Mouse (Mus musculus) small intestine, adult 2 months (tissue): Measurements from ENCODE around the gene Spa17.

Experiments
- CTCF ChIP-seq: fragments of 200-500 bp; IDR thresholded peaks from 2 replicates; pipeline ENCODE4 v1.5.1; 2012; ENCODE audit warnings: low read depth, mild to moderate bottlenecking, control low read depth, inconsistent platforms, low read length, moderate library complexity, mixed read lengths; ENCODE audit not compliant: insufficient replicate concordance, insufficient read length; ENCODE audit errors: extremely low read depth
- POLR2A ChIP-seq: fragments of 200-500 bp; IDR thresholded peaks from 2 replicates; pipeline ENCODE4 v1.6.1; 2012; ENCODE audit warnings: low read depth, mild to moderate bottlenecking, control low read depth, inconsistent platforms, low read length, moderate library complexity

- no peak for TF ChIP-seq CTCF
- no peak for TF ChIP-seq POLR2A
Observed at GRCm38 (mm10) chr9:37626103-37626567, 12.6 kb upstream of the Spa17 start.
